Mouse (Mus musculus): ENCODE measurements around the gene Shank2. TPM values are rescaled to one million over a fixed set of nuclear protein-coding genes. Genes with fewer than 3 reads are reported as not detected.

Gene Shank2
- total RNA-seq, 1 experiment = 0.94 TPM

DNA sequence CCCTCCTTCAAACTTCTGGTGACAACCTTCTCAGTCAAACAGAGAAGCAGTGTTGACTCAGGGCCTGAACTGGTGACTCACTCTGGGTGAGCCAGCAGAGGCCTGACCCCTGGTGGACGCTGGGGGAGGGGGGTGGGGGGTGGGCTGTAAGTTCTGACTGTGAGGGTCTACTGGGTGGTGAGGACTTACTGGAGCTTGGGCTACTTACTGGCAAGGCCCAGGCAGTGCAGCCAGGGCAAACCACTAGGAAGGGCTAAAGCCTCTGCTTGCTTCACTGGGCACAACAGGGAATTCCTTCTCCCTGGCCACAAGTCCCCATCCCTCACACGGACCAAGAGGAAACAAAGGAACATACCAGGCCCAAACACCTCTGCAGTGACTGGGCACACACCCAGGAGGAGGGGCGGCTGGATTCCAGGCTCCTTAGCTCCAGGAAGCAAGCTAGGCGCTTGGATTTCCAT is 467.5 kb downstream of the Shank2 start:
- no peak for TF ChIP-seq ZNF384 (IDR thresholded peaks at IDR 0.05; ENCODE audit: low read depth, low read length)
- no peak for TF ChIP-seq HCFC1 (IDR thresholded peaks at IDR 0.05; ENCODE audit: borderline replicate concordance, insufficient read depth, low read length)
- TF ChIP-seq MAFK (IDR thresholded peaks at IDR 0.05; ENCODE audit: insufficient read depth, low read depth, low read length) = no peak
- no peak for TF ChIP-seq CHD2 (IDR thresholded peaks at IDR 0.05; ENCODE audit: low read depth, low read length)
- TF ChIP-seq ZC3H11A (IDR thresholded peaks at IDR 0.05; ENCODE audit: borderline replicate concordance, low read depth, low read length) = no peak
- Histone ChIP-seq H3K4me3 (ENCODE audit: insufficient read depth in 1 of 2, low read depth in 1 of 2, low read length in 2 of 2, poor library complexity in 1 of 2, severe bottlenecking in 1 of 2) (peak overlapping the region in 1 of 2 experiments; percentile 99; a peak in 1 of 4 replicates), H3K9ac (ENCODE audit: insufficient read depth, low read depth, low read length, poor library complexity, severe bottlenecking) (peak overlapping the region; percentile 89; the same call in 1 of the 2 replicates), H3K27ac (ENCODE audit: insufficient read depth, low read depth, low read length, poor library complexity, severe bottlenecking) (no peak overlapping the region), H3K4me1 (ENCODE audit: control insufficient read depth in 2 of 2, insufficient read depth in 2 of 2, low read length in 2 of 2, poor library complexity in 1 of 2) (peaks cover 0 to 14% of the 10 kb centered on the region in 2 experiments; a peak in 2 of 4 replicates), H3K9me3 (ENCODE audit: control insufficient read depth, insufficient read depth, low read depth, low read length) (no peaks in the 10 kb centered on the region), H3K36me3 (ENCODE audit: control insufficient read depth, insufficient read depth, low read length, poor library complexity, severe bottlenecking) (peaks cover 14% of the 10 kb centered on the region; the same call in 1 of the 2 replicates)
- no peak for DNase-seq (ENCODE audit: low read depth, low spot score)
- in situ Hi-C loops (cut with MboI; ENCODE audit: low sequenced_read_pairs in 2 of 2, unreplicated experiment in 2 of 2) = no loop called here

DNA sequence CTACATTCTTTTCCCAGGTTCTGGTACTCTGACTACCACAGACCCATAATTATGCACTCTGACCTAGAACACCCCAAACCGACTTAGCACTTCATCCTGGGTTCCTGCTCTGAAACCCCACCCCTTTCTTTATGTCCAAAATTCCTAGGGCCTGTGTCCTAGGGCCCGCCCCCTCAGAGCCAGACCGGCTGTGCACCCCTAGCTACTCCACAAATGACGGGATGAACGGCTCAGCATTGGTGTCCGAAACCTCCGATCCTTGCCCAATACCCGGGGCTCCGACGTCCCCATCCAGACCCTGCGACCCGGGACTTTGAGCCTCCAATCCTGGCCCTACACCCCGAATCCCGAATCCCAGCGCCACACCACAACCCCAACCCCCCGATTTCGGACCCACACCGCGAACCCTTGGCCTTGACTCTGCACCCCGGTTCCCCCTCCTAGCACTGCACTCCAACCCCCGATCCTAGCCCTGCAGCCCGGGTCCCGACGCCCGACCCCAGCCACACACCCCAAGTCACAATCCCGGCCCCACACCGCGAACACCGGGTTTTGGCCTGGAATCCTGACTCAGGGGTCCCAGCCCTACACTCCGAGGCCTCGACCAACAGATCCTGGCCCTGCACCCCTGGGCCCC is 468.3 kb downstream of the Shank2 start:
- Histone ChIP-seq H3K36me3 (ENCODE audit: control insufficient read depth, insufficient read depth, low read length, poor library complexity, severe bottlenecking) (peaks cover 8% of the 10 kb centered on the region; the same call in 1 of the 2 replicates), H3K4me3 (ENCODE audit: insufficient read depth in 1 of 2, low read depth in 1 of 2, low read length in 2 of 2, poor library complexity in 1 of 2, severe bottlenecking in 1 of 2) (peak overlapping the region; percentile 92 to 99), H3K9ac (ENCODE audit: insufficient read depth, low read depth, low read length, poor library complexity, severe bottlenecking) (peak overlapping the region; percentile 89), H3K9me3 (ENCODE audit: control insufficient read depth, insufficient read depth, low read depth, low read length) (no peaks in the 10 kb centered on the region), H3K27ac (ENCODE audit: insufficient read depth, low read depth, low read length, poor library complexity, severe bottlenecking) (0 out of 2 replicates have a peak overlapping the region, but pooled peaks have one; percentile 28), H3K4me1 (ENCODE audit: control insufficient read depth in 2 of 2, insufficient read depth in 2 of 2, low read length in 2 of 2, poor library complexity in 1 of 2) (peaks cover 0 to 14% of the 10 kb centered on the region in 2 experiments; a peak in 2 of 4 replicates)
- TF ChIP-seq ZNF384 (IDR thresholded peaks at IDR 0.05; ENCODE audit: low read depth, low read length) (no peak), HCFC1 (IDR thresholded peaks at IDR 0.05; ENCODE audit: borderline replicate concordance, insufficient read depth, low read length) (no peak), ZC3H11A (IDR thresholded peaks at IDR 0.05; ENCODE audit: borderline replicate concordance, low read depth, low read length) (no peak), CHD2 (IDR thresholded peaks at IDR 0.05; ENCODE audit: low read depth, low read length) (no peak), MAFK (IDR thresholded peaks at IDR 0.05; ENCODE audit: insufficient read depth, low read depth, low read length) (no peak)
- in situ Hi-C loops (cut with MboI; ENCODE audit: low sequenced_read_pairs in 2 of 2, unreplicated experiment in 2 of 2) = no loop called here
- DNase-seq (ENCODE audit: low read depth, low spot score) = no peak

DNA sequence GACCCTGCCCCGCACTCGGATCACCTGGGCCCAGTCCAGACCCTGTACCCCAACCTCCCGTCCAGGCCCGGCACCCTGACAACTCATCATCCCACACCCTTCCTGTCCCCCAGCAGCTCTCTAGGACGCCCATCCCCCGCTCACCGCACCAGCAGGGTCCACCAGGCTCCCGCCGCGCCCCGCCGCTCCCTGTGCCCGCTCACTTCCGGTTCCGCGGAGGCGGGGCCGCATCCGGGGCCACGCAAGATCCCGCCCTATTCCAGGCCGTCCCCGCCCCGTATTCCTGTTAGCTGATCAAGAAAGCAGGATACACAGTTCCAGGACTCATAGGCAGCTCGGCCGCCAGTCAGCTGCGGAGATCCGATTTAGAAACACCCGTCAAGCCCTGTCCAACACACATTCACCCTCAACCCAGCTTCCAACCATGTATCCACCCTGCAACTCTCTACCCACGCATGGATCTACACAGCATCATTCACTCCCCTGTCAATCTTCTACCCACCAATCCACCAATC is 468.9 kb downstream of the Shank2 start, which contains the start of gene Cttn:
Gene Cttn, minus strand, starts transcription at position 465 of the 515 bp plus-strand sequence.
- Histone ChIP-seq H3K9me3 (ENCODE audit: control insufficient read depth, insufficient read depth, low read depth, low read length) (no peaks in the 10 kb centered on the region), H3K9ac (ENCODE audit: insufficient read depth, low read depth, low read length, poor library complexity, severe bottlenecking) (peak within 1 kb of the TSS; percentile 89), H3K27ac (ENCODE audit: insufficient read depth, low read depth, low read length, poor library complexity, severe bottlenecking) (peak within 1 kb of the TSS; percentile 28; the same call in 1 of the 2 replicates), H3K4me1 (ENCODE audit: control insufficient read depth in 2 of 2, insufficient read depth in 2 of 2, low read length in 2 of 2, poor library complexity in 1 of 2) (peaks cover 0 to 14% of the 10 kb centered on the region in 2 experiments; a peak in 2 of 4 replicates), H3K4me3 (ENCODE audit: insufficient read depth in 1 of 2, low read depth in 1 of 2, low read length in 2 of 2, poor library complexity in 1 of 2, severe bottlenecking in 1 of 2) (peak within 1 kb of the TSS; percentile 92 to 99), H3K36me3 (ENCODE audit: control insufficient read depth, insufficient read depth, low read length, poor library complexity, severe bottlenecking) (peaks cover 2% of the 10 kb centered on the region; the same call in 1 of the 2 replicates)
- DNase-seq (ENCODE audit: low read depth, low spot score) = peak; percentile 81
- TF ChIP-seq MAFK (IDR thresholded peaks at IDR 0.05; ENCODE audit: insufficient read depth, low read depth, low read length) (no peak), CHD2 (IDR thresholded peaks at IDR 0.05; ENCODE audit: low read depth, low read length) (no peak)
- in situ Hi-C loops (cut with MboI; ENCODE audit: low sequenced_read_pairs in 2 of 2, unreplicated experiment in 2 of 2) = no loop called here

DNA sequence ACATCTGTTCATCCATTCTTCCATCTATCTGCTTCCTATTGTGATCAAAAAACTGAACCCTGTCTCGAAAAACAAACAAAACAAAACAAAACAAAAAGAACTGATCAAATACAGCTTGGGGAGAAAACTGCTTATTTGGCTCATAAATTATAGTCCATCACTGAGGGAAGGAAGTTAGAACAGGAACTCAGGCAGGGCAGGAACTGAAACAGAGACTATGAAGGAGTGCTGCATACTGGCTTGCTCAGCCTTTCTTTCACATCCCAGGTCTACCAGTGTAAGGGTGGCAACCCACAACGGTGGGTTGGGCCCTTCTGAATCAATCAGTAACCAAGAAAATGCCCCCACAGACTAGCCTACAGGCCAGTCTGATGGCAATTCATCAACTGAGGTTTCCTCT is 469.4 kb downstream of the Shank2 start:
- Histone ChIP-seq H3K4me1 (ENCODE audit: control insufficient read depth in 2 of 2, insufficient read depth in 2 of 2, low read length in 2 of 2, poor library complexity in 1 of 2) (peaks cover 0 to 14% of the 10 kb centered on the region in 2 experiments; a peak in 2 of 4 replicates), H3K9me3 (ENCODE audit: control insufficient read depth, insufficient read depth, low read depth, low read length) (no peaks in the 10 kb centered on the region), H3K27ac (ENCODE audit: insufficient read depth, low read depth, low read length, poor library complexity, severe bottlenecking) (no peak overlapping the region), H3K36me3 (ENCODE audit: control insufficient read depth, insufficient read depth, low read length, poor library complexity, severe bottlenecking) (no peaks in the 10 kb centered on the region; the same call in 1 of the 2 replicates), H3K4me3 (ENCODE audit: insufficient read depth in 1 of 2, low read depth in 1 of 2, low read length in 2 of 2, poor library complexity in 1 of 2, severe bottlenecking in 1 of 2) (peak overlapping the region in 1 of 2 experiments; percentile 99; a peak in 2 of 4 replicates), H3K9ac (ENCODE audit: insufficient read depth, low read depth, low read length, poor library complexity, severe bottlenecking) (no peak overlapping the region)
- no peak for DNase-seq (ENCODE audit: low read depth, low spot score)
- TF ChIP-seq MAFK (IDR thresholded peaks at IDR 0.05; ENCODE audit: insufficient read depth, low read depth, low read length) = no peak
- TF ChIP-seq ZNF384 (IDR thresholded peaks at IDR 0.05; ENCODE audit: low read depth, low read length) = no peak
- no peak for TF ChIP-seq ZC3H11A (IDR thresholded peaks at IDR 0.05; ENCODE audit: borderline replicate concordance, low read depth, low read length)
- no peak for TF ChIP-seq CHD2 (IDR thresholded peaks at IDR 0.05; ENCODE audit: low read depth, low read length)
- no peak for TF ChIP-seq HCFC1 (IDR thresholded peaks at IDR 0.05; ENCODE audit: borderline replicate concordance, insufficient read depth, low read length)
- in situ Hi-C loops (cut with MboI; ENCODE audit: low sequenced_read_pairs in 2 of 2, unreplicated experiment in 2 of 2) = no loop called here
